Mouse (Mus musculus) MEL (cell line): ENCODE measurements around the gene Vps52.

Experiments
- CHD1 ChIP-seq: IDR thresholded peaks from 2 replicates; pipeline ENCODE4 v1.6.1; 2012; ENCODE audit warnings: low read depth, mild to moderate bottlenecking, inconsistent platforms, low read length, improper control_type of control experiment
- E2F4 ChIP-seq: IDR thresholded peaks from 2 replicates; pipeline ENCODE4 v1.6.1; 2011; ENCODE audit warnings: low read depth, low read length, improper control_type of control experiment, borderline replicate concordance
- EP300 ChIP-seq, 2 experiments: IDR thresholded peaks; 2 replicates each; pipeline ENCODE4 v1.6.1; 2011; ENCODE audit warnings: improper control_type of control experiment in 2 of 2, low read length in 2 of 2, low read depth in 1 of 2, mild to moderate bottlenecking in 1 of 2
- MAZ ChIP-seq: IDR thresholded peaks from 2 replicates; pipeline ENCODE4 v1.6.1; 2012; ENCODE audit warnings: low read depth, mild to moderate bottlenecking, inconsistent platforms, low read length, improper control_type of control experiment
- MEF2A ChIP-seq: IDR thresholded peaks from 2 replicates; pipeline ENCODE4 v1.6.1; 2014; ENCODE audit warnings: low read depth, mild to moderate bottlenecking, inconsistent platforms, low read length, improper control_type of control experiment; ENCODE audit not compliant: poor library complexity, insufficient replicate concordance, severe bottlenecking; ENCODE audit errors: extremely low read depth
- POLR2A ChIP-seq, 2 experiments: IDR thresholded peaks; 2 replicates each; pipeline ENCODE4 v1.6.1; 2011 to 2012; ENCODE audit warnings: low read length in 2 of 2, mild to moderate bottlenecking in 2 of 2, control low read depth in 1 of 2, improper control_type of control experiment in 1 of 2, low read depth in 1 of 2, moderate library complexity in 1 of 2; ENCODE audit not compliant: control insufficient read depth in 1 of 2, insufficient read depth in 1 of 2, poor library complexity in 1 of 2
- USF1 ChIP-seq: IDR thresholded peaks from 2 replicates; pipeline ENCODE4 v1.6.1; 2014; ENCODE audit warnings: low read depth, mild to moderate bottlenecking, inconsistent platforms, low read length, improper control_type of control experiment, moderate library complexity

DNA sequence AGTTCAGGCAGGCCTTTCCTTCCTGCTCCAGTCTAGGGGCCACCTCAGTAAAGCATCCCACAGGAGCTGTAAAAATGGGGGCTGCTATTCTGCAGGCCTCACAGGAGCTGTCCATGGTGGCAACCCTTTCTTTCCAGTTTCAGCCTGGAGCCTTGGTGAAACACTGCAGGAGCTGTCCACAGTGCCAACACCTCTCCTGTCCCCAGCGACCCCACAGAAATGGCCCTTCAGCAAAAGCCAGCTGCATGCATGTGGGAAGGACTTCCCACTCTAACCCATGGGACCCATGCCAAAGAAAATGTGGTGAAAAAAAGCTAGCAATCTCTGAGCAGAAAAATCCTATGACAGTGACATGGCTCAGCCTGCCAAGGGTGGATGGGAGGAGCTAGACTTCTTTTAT lies 17.1 kb downstream of the Vps52 start:
- TF ChIP-seq EP300 (IDR thresholded peaks at IDR 0.05; ENCODE audit: low read depth in 1 of 2, low read length in 2 of 2) (no peak), USF1 (no peak), E2F4 (no peak), MEF2A (no peak), CHD1 (no peak), POLR2A (IDR thresholded peaks at IDR 0.05; ENCODE audit: control insufficient read depth in 1 of 2, insufficient read depth in 1 of 2, low read depth in 1 of 2, low read length in 2 of 2, poor library complexity in 1 of 2) (no peak), MAZ (no peak)
